Mouse (Mus musculus) liver (tissue): ENCODE measurements around the gene Lrrc23.
"Not testable (repeated sequence)": the region's sequence is repeated elsewhere in the genome, so short reads cannot be mapped to it uniquely, and the experiment has no call there.

Experiments
- DNase-seq: peaks from one replicate; pipeline ENCODE4 v3.0.0-alpha.2; 2020; ENCODE audit warnings: mixed read lengths

The Lrrc23 gene

DNA sequence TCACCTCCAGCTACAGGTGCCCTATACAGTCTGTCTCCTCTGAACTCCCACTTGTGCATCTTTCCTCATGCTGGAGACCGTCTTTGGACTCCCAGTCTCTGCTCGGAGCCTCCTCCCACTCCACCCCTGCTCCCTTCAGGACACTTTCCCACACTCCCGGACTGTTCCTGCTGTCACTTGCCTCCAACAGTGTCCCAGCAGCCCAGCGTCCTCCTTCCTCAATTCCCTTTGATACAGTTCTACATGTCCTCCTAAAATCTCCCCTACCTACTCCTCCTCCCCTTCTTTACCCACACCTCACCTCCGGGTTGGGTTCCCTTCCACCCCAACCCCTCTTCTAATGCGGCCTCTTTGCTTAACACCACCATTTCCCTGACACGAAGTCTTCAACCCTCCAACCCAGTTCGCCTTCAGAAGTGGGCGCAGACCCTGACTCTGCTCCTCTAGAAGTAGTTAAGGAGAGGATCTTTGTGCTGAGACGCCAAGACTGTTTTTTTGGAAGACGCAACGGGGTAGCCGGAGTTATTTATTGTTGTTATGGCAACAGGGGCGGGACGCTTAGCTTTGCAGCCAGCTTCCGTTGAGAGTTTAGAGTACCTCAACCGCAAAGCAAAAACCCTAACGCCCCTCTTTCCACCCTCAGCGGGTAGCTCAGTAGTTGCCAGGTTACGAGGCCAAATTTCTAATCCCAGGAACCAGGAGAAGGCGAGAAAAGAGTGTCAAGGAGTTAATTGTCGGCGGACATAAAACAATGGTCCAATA, at the start of gene Lrrc23:
Lrrc23 (minus strand) TSS at position 506 of the 762 bp plus-strand sequence.
- DNase-seq = no peak

GRCm38 (mm10) chr6:124828101-124828592, 48.6 kb upstream of the Lrrc23 start:
- DNase-seq = peak; percentile 69

- no peak for DNase-seq
These were observed 42.5 kb upstream of the Lrrc23 start for GRCm38 (mm10) chr6:124822049-124822448.

DNA sequence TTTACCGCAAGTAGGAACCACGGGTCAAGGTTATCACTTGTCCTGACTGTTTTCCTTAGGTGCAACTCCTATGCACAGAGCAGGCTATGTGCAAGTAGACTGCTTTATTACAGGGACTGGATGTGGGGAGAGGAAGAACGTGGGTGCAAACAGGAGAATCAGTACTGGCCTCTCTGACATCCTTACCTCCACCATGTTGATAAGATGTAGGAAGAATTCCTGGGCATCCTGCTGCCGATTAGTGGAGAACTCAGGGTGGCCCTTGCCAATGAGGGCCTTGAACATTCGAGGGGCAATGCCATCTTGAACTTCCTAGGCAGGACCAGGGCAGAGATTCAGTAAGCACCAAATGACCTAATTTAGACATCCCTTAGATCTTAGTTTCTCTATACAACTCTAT, 41.4 kb upstream of the Lrrc23 start:
- DNase-seq = no peak

- no peak for DNase-seq
These were observed 38.4 kb upstream of the Lrrc23 start for GRCm38 (mm10) chr6:124817971-124818370.

DNA sequence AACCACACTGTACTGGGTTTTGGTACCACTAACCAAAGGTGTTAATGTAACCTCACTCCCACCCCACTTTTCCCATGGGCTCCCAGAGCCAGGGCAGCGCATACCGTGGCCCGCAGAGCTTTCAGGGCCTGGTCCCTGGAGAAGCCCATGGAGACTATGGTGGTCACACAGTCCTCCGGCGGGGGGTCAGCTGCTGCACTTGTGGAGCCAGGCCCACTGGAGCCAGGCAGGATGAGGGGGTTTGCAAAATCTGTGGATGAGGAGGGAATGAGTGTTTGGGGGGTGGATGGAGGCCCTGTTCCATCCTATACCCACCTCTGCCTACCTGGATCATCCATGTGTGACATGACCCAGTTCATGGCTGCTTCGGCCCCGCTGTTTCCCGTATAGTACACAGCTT, 38.0 kb upstream of the Lrrc23 start:
- no peak for DNase-seq

DNA sequence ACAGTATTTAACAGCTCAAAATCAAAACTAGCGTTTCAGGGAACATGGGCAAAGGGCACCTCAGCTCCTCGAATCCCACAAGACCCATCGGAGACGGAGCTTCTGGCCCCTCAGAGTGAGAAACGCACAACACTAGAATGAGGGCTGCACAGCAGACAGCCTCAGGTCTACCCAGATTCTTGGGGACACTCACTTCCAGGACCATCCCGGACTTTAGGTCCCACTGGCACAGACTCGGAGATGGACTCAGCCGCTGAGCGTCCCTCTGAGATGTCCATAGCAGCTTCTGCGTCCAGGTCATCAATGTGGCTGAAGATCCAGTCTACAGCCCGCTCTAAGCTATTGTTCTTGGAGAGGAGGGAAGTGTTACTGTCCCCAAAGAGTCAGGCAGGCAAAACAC, 37.6 kb upstream of the Lrrc23 start:
- no peak for DNase-seq

GRCm38 (mm10) chr6:124816611-124817010, 37.1 kb upstream of the Lrrc23 start:
- no peak for DNase-seq

GRCm38 (mm10) chr6:124814858-124815774, 35.6 kb upstream of the Lrrc23 start:
- peak; percentile 3 for DNase-seq

- DNase-seq = no peak
These were observed 34.9 kb upstream of the Lrrc23 start for GRCm38 (mm10) chr6:124814448-124814847.

DNA sequence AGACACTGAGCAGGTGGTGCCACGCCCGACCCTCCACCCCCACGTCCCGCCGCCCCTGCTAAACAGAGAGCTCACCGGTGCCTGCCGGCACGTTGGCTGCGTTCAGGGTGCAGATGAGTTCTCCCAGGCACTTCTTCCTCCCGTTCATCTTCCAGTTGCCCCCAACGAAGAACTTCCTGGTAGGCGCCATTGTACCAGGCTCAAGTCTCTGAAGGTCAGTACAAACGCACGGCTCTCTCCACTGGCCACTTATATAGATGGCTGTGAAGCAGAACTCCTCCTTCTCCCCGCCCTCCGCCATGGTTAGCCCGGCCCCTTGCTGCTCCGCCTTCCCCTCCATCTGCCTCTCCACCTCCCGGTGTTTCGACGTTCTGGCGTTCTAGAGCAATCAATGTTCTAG, 34.4 kb upstream of the Lrrc23 start, which contains the start of gene Tpi1:
Tpi1 (minus strand) TSS at position 364 of the 400 bp plus-strand sequence.
- DNase-seq = peak; percentile 93

GRCm38 (mm10) chr6:124813496-124813895, 34.0 kb upstream of the Lrrc23 start:
- DNase-seq = peak; percentile 85

- peak; percentile 10 for DNase-seq
These were observed 33.3 kb upstream of the Lrrc23 start for GRCm38 (mm10) chr6:124812848-124813247.

- DNase-seq = peak; percentile 38
These were observed 32.4 kb upstream of the Lrrc23 start for GRCm38 (mm10) chr6:124811701-124812560.

GRCm38 (mm10) chr6:124811403-124811665, 31.8 kb upstream of the Lrrc23 start:
- peak; percentile 2 for DNase-seq

- DNase-seq = not testable (repeated sequence)
These were observed 31.3 kb upstream of the Lrrc23 start for GRCm38 (mm10) chr6:124810566-124811402.

DNA sequence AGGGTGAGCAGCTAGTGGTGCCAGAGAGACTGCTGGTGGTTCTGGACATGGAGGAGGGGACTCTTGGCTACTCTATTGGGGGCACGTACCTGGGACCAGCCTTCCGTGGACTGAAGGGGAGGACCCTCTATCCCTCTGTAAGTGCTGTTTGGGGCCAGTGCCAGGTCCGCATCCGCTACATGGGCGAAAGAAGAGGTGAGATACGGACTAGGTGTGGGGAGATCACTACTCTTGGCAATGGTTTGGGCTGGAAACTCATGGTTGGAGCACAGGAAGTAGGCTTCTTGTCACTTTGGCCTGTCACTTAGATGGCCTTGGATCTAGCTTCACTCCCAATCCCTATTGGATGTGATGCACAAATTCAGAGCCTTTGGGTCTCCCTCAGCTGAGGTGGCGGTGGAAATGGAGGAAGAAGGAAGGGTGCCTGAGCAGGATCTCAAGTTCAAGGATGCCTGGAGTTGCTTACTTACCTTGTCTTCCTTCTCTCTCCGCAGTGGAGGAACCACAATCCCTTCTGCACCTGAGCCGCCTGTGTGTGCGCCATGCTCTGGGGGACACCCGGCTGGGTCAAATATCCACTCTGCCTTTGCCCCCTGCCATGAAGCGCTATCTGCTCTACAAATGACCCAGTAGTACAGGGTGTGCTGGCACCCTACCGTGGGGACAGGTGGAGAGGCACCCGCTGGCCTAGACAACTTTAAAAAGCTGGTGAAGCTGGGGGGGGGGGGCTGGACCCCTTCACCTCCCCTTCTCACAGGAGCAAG, 30.4 kb upstream of the Lrrc23 start:
- DNase-seq = no peak

GRCm38 (mm10) chr6:124809052-124809774, 29.7 kb upstream of the Lrrc23 start:
- DNase-seq = peak; percentile 91

DNA sequence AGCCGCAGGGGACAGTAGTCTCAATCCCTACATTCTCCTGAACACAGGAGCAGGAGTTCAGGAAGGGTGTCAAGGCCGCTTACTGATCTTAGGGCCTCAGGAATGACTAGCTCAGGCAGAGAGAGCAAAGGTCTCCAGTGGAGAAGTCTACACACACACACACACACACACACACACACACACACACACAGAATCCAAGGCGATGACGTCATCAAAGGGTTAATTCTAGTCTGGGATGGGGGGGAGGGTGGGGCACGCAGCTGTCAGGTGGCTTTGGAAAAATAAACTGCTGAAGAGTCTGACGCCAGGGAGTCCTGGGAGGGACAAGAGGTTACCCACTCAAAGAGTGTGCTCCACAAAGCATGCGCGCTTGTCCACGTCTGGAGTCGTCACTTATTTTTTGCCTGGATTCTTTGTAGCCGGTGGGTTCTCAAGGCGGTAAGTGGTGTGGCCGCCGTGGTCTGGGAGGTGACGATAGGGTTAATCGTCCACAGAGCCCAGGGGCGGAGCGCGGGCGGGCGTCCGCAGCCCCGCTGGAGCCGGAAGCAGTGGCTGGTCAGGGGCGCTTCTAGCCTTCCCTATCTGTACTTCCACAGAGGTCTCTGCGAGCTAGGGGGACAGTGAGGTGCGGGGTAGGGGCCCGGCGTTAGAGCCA, 29.0 kb upstream of the Lrrc23 start, which contains the start of gene Spsb2:
Spsb2 (plus strand) TSS at position 304 of the 655 bp plus-strand sequence.
- peak; percentile 86 for DNase-seq

DNA sequence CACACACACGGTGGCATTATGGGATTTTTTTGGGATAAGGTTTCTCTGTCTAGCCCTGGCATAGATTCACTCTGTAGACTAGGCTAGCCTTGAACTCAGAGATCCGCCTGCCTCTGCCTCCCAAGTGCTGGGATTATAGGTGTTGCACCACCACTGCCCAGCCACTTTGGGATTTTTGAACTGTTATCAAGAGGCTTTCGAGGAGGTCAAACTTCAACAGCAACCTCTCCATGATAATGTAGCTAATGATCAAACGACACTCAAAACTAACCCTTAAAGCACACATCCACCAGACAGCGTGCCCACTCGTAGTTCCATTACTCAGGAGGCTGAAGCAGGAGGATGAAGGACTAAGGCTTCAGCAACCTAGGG, 28.4 kb upstream of the Lrrc23 start:
- no peak for DNase-seq
